Mouse (Mus musculus) hematopoietic stem cell, adult 5-6 weeks (primary cell): ENCODE measurements around the gene Kctd20. TPM values are rescaled to one million over a fixed set of nuclear protein-coding genes. Genes with fewer than 3 reads are reported as not detected.

Experiments
- ATAC-seq, 2 experiments: fragments of 125-278 bp in 1 of 2; replicated peaks in 1 of 2; 2 replicates each; pipeline ENCODE4 v1.8.0; 2016 to 2017; ENCODE audit warnings: inconsistent platforms in 2 of 2, mild to moderate bottlenecking in 2 of 2, moderate number of reproducible peaks in 2 of 2, low read depth in 1 of 2, moderate TSS enrichment in 1 of 2; ENCODE audit not compliant: low FRiP score in 2 of 2, poor library complexity in 2 of 2, severe bottlenecking in 2 of 2, insufficient read depth in 1 of 2, low TSS enrichment in 1 of 2
- total RNA-seq: library from RNA; stranded (forward); fragments of 172-1452, 232-1000 nt; gene quantifications from 2 replicates; pipeline ENCODE4 v1.2.3, GENCODE M21; 2017

Kctd20 gene
- total RNA-seq, 1 experiment from 2014 or later, result 57.9 TPM

DNA sequence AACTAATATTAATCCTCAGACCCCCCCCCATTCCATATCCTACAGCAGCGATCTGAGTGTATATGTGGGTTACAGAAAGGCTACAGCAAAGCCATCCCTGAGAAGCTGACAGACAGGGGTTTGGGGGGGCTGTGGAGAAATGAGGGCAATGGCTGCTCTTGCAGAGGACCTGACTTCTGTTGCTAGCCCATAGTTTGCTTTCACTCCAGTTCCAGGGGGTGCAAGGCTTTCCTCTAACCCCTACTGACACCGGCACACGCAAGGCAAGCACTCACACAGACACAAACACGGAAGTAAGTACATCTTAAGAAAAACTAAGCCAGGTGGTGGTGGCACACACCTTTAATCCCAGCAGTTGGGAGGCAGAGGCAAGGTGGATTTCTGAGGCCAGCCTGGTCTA lies 22.4 kb upstream of the Kctd20 start:
- ATAC-seq, result no peak

GRCm38 (mm10) chr17:28930392-28931074 lies 21.2 kb upstream of the Kctd20 start:
- ATAC-seq, result peak; percentile 39 to 60; a peak in 1 of 4 replicates

- ATAC-seq, result no peak
Observed at GRCm38 (mm10) chr17:28931436-28932211, 20.1 kb upstream of the Kctd20 start.

GRCm38 (mm10) chr17:28932274-28932673 lies 19.5 kb upstream of the Kctd20 start:
- no peak for ATAC-seq

GRCm38 (mm10) chr17:28934120-28934916 lies 17.4 kb upstream of the Kctd20 start:
- ATAC-seq, result no peak

DNA sequence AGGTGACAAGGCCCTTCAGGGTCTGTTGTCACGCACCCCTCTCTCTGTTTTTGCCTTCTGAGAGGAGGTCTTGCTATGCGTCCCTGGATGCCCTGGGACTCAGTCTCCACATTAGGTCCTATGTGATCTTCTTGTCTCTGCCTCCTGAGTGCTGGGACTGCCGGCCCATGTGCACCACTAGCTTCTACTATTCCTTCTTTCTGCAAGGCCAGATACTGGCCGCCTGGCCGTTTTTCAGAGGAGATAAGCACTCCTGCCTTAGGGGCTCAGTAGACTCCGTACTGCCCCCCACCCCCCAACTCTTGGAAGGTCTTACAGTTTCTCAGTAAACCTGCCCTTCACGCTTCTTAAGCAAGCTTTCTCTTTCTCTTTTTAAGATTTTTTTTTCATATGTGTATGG lies 15.6 kb upstream of the Kctd20 start:
- no peak for ATAC-seq

DNA sequence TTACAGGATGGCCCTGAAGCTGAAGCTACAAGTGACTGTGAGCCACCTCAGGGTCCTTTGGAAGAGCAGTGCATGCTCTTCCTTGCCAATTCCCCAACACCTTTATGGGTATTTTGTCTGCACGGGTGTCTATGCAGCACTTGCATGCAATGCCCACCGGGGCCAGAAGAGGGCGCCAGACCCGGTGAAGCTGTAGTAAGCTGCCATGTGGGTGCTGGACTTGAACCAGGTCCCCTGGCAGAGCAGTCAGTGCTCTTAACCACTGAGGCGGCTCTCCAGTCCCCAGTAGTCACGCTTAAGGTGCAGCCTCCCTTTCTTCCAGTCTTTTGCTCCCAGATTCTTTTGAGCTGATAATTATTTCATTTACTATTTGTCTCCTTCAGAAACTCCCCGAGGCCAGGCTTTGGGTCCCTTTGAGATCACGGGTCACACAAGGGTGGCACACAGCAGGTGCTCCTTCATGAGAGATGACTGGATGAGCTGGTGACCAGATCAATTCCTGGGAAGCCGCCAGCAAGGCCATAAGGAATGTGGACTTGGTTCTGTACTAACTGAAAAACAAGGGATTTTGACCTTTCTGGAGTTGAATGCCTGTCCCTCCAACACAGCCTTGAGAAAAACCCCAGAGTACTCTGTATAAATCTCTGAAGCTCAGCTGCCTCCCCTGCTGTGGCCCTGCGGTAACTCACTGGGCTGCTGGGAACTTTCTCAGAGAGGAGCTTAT lies 15.0 kb upstream of the Kctd20 start:
- no peak for ATAC-seq

GRCm38 (mm10) chr17:28940776-28941555 lies 10.8 kb upstream of the Kctd20 start:
- no peak for ATAC-seq

DNA sequence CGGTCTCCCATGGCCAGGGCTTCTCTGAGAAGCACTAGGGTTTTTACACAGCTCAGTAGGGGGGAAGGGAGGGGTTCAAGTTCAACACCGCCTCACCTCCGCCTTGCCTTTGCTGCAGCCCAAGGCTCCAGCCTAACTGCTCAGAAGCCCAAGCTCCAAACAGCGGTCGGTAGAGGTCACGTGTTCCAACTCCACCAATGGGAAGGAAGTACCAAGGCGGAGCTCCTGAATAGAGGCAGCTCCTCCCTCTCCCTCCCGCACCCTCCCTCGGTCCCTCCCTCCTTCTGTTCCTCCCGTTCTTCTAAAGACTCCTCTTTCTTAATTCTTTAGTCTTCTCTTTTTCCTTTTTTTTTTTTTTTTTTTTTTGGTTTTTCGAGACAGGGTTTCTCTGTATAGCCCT lies 9.6 kb upstream of the Kctd20 start:
- ATAC-seq, result no peak

GRCm38 (mm10) chr17:28943740-28944139 lies 8.0 kb upstream of the Kctd20 start, which contains the start of gene Pxt1:
TSS of gene Pxt1 (minus strand) at chr17:28943840.
- ATAC-seq, result no peak

GRCm38 (mm10) chr17:28944481-28944880 lies 7.3 kb upstream of the Kctd20 start:
- ATAC-seq, result no peak

GRCm38 (mm10) chr17:28947011-28947939 lies 4.5 kb upstream of the Kctd20 start:
- no peak; a peak in 2 of 4 replicates for ATAC-seq

DNA sequence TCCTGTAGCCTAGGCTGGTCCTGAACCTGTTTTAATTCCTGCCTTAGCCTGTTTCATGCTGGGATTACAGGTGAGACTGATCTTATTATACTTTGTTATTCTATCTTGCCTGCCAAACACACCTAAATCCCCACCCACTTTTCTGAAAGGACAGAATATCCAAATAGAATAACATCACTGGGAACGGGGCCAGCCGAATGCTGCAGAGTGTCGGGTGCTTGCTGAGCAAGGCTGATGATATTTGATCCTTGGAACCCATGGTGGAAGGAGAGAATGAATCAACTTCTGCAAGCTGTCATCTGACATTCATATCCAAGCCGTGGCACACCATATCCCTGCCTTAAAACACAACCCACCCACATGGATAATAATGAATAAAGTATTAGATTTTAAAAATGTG lies 3.1 kb upstream of the Kctd20 start:
- ATAC-seq, result no peak

GRCm38 (mm10) chr17:28950751-28951150 lies 999 bp upstream of the Kctd20 start:
- ATAC-seq, result peak; percentile 28 to 34; a peak in 2 of 4 replicates

- ATAC-seq, result no peak
Observed at GRCm38 (mm10) chr17:28953251-28953650, 1.5 kb downstream of the Kctd20 start.

GRCm38 (mm10) chr17:28954416-28954815 lies 2.7 kb downstream of the Kctd20 start:
- no peak for ATAC-seq
